Comparison of ENCODE assay signal across 8 mouse cellular contexts in the genomic region with DNA sequence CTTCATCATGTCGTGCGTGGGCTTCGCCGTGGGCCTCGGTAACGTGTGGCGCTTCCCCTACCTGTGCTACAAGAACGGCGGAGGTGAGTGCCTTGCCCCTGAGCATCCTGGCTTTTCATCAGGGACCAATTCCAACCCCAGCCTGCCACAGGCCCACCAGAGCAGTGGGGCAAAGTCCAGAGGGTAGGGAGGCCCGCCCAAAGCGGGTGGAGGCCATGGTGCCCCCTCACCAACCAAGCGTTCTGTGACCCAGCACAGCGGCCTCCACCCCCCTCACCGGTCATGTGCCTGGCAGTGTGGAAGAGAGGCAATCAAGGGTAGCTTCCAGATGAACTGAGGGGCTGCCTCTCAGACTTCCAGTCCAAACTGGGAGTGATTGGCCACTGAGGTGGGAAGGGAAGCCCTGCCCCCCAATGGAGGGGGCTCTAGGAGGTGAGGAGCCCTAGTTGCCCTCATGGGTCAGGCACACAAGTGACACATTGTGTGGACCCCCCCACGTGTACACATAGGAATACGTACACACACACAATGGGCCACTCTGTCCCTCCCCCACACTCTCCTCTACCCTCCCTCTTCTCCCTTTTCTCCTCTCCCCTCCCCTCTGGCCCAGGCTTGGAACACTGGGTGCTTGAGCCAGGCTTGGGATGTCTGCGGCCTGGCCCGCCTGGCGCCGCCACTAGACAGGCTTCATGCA. TPM values are rescaled to one million over a fixed set of nuclear protein-coding genes. Genes with fewer than 3 reads are reported as not detected.
DNase-seq lines count a peak whose midpoint lies in the region; ATAC-seq and TF ChIP-seq lines count a peak whose summit lies in the region.

No protein-coding gene starts in this region.

- H3K36me3 ChIP-seq in liver, adult 2 months (ENCODE audit: control insufficient read depth, insufficient read depth, low read length) = no peaks in the 10 kb centered on the region
- H3K36me3 ChIP-seq in lung, embryonic 16.5 days (ENCODE audit: control insufficient read depth, insufficient read depth, low read length) = 0 out of 2 replicates have a peak, but pooled peaks cover 3% of the 10 kb centered on the region
- no peaks in the 10 kb centered on the region for H3K36me3 ChIP-seq in stomach, postnatal 0 days (ENCODE audit: control insufficient read depth, insufficient read depth, low read length)

- H3K9me3 ChIP-seq in lung, embryonic 16.5 days (ENCODE audit: control insufficient read depth, low read length) = no peaks in the 10 kb centered on the region
- H3K9me3 ChIP-seq in stomach, postnatal 0 days (ENCODE audit: control insufficient read depth, low read length) = no peaks in the 10 kb centered on the region

- no peaks in the 10 kb centered on the region for H3K79me2 ChIP-seq in liver, adult 2 months (ENCODE audit: control insufficient read depth, insufficient read depth, low read length)

- H3K9ac ChIP-seq in liver, adult 2 months (ENCODE audit: low read depth, low read length) = peak overlapping the region; percentile 55
- peak overlapping the region; percentile 82 for H3K9ac ChIP-seq in lung, embryonic 16.5 days (ENCODE audit: low read length)
- peak overlapping the region; percentile 75 for H3K9ac ChIP-seq in stomach, postnatal 0 days (ENCODE audit: low read length)

- no peak for TF ChIP-seq POLR2A in liver, adult 2 months (IDR thresholded peaks at IDR 0.05; ENCODE audit: extremely low read depth, insufficient read depth, low read length)

- H3K4me3 ChIP-seq in liver, adult 2 months (ENCODE audit: insufficient read depth, low read depth, low read length) = peak overlapping the region; percentile 63
- H3K4me3 ChIP-seq in lung, embryonic 16.5 days (ENCODE audit: low read length) = peak overlapping the region; percentile 61
- H3K4me3 ChIP-seq in stomach, postnatal 0 days (ENCODE audit: low read depth, low read length) = peak overlapping the region; percentile 54

- DNase-seq in liver, adult 2 months (ENCODE audit: extremely low read depth, low read depth, low spot score) = no peak
- DNase-seq in liver = no peak
- peak; percentile 52 to 56 for DNase-seq in cerebellum, postnatal 25 days
- DNase-seq in heart, adult 9 months (ENCODE audit: low spot score in 2 of 2) = peak; percentile 21 to 52
- peak; percentile 76 for DNase-seq in kidney, adult 9 months
- DNase-seq in stomach, postnatal 0 days (ENCODE audit: low spot score) = no peak
- DNase-seq in urinary bladder, postnatal 36 days (ENCODE audit: low spot score in 2 of 2) = no peak

- no peak overlapping the region for H3K27ac ChIP-seq in liver, adult 2 months (replicated peaks; ENCODE audit: insufficient read depth, low read depth, low read length)
- H3K27ac ChIP-seq in lung, embryonic 16.5 days (ENCODE audit: low read length) = no peak overlapping the region
- peak overlapping the region; percentile 78 for H3K27ac ChIP-seq in stomach, postnatal 0 days (replicated peaks)

- no peaks in the 10 kb centered on the region for H3K27me3 ChIP-seq in liver, adult 2 months (ENCODE audit: control insufficient read depth, insufficient read depth, low read length)
- no peaks in the 10 kb centered on the region for H3K27me3 ChIP-seq in lung, embryonic 16.5 days (ENCODE audit: control insufficient read depth, insufficient read depth, low read depth, low read length)
- H3K27me3 ChIP-seq in stomach, postnatal 0 days (ENCODE audit: control insufficient read depth, insufficient read depth, low read length) = no peaks in the 10 kb centered on the region

- H3K4me2 ChIP-seq in lung, embryonic 16.5 days (ENCODE audit: low read depth, low read length) = peak overlapping the region; percentile 68
- peak overlapping the region; percentile 66 for H3K4me2 ChIP-seq in stomach, postnatal 0 days (replicated peaks; ENCODE audit: low read depth)

- 44% methylated on average over 19 of the region's 20 CpGs for WGBS in liver, adult 2 months
- 24% methylated on average over 18 of the region's 20 CpGs for WGBS in lung, embryonic 16.5 days
- 16% methylated on average over 19 of the region's 20 CpGs for WGBS in stomach, postnatal 0 days

- peaks cover 5% of the 10 kb centered on the region for H3K4me1 ChIP-seq in liver, adult 2 months (ENCODE audit: control insufficient read depth, insufficient read depth, low read length)
- H3K4me1 ChIP-seq in lung, embryonic 16.5 days (replicated peaks; ENCODE audit: control insufficient read depth, insufficient read depth, low read length) = peaks cover 7% of the 10 kb centered on the region; the same call in 1 of the 2 replicates
- no peaks in the 10 kb centered on the region for H3K4me1 ChIP-seq in stomach, postnatal 0 days (replicated peaks; ENCODE audit: control insufficient read depth, insufficient read depth)

- no peak for TF ChIP-seq CTCF in liver, adult 2 months (IDR thresholded peaks at IDR 0.05; ENCODE audit: low read depth, low read length)
- TF ChIP-seq CTCF in stomach, postnatal 0 days (IDR thresholded peaks at IDR 0.05; ENCODE audit: low read depth) = no peak

- TF ChIP-seq EP300 in stomach, postnatal 0 days (optimal IDR thresholded peaks at IDR 0.05) = no peak

- ATAC-seq in lung, embryonic 16.5 days (ENCODE audit: low read depth) = peak; percentile 50
- ATAC-seq in stomach, postnatal 0 days (ENCODE audit: low FRiP score, low TSS enrichment) = peak; percentile 16; the same call in 1 of the 2 replicates

RNA-seq across cellular contexts. Expression of a gene that starts 1.2 kb away (rescaled TPM):
- total RNA-seq in liver, adult 2 months (2014; rRNA removed) = 1.0 and 2.6 TPM in 2 replicates
- 2.3 and 5.2 TPM in 2 replicates for polyA plus RNA-seq in liver, adult 2 months (2012; rRNA removed)
- polyA plus RNA-seq in lung, embryonic 16.5 days (2015; fragmentation: Nextera tagmentation; extraction: Ambion mirVana) = 5.2 and 5.6 TPM in 2 replicates
- 7.5 and 9.2 TPM in 2 replicates for polyA plus RNA-seq in stomach, postnatal 0 days (2015; fragmentation: Nextera tagmentation; extraction: Ambion mirVana)

RNA-seq across cellular contexts. Expression of a gene that starts 14.2 kb away (rescaled TPM):
- not detected in 2 replicates for total RNA-seq in liver, adult 2 months (2014; rRNA removed)
- polyA plus RNA-seq in liver, adult 2 months (2012; rRNA removed) = 0.07 TPM in 1 of 2 replicates, not detected in the other
- polyA plus RNA-seq in lung, embryonic 16.5 days (2015; fragmentation: Nextera tagmentation; extraction: Ambion mirVana) = 14.7 and 16.3 TPM in 2 replicates
- polyA plus RNA-seq in stomach, postnatal 0 days (2015; fragmentation: Nextera tagmentation; extraction: Ambion mirVana) = 19.3 and 24.5 TPM in 2 replicates

RNA-seq across cellular contexts. Expression of a gene that starts 34.9 kb away (rescaled TPM):
- 0.07 TPM in 1 of 2 replicates, not detected in the other for total RNA-seq in liver, adult 2 months (2014; rRNA removed)
- 0.04 TPM in 1 of 2 replicates, not detected in the other for polyA plus RNA-seq in liver, adult 2 months (2012; rRNA removed)
- polyA plus RNA-seq in lung, embryonic 16.5 days (2015; fragmentation: Nextera tagmentation; extraction: Ambion mirVana) = 6.2 and 7.0 TPM in 2 replicates
- 8.2 and 8.9 TPM in 2 replicates for polyA plus RNA-seq in stomach, postnatal 0 days (2015; fragmentation: Nextera tagmentation; extraction: Ambion mirVana)

RNA-seq across cellular contexts. Expression of a gene that starts 41.9 kb away (rescaled TPM):
- 154 and 168 TPM in 2 replicates for total RNA-seq in liver, adult 2 months (2014; rRNA removed)
- polyA plus RNA-seq in liver, adult 2 months (2012; rRNA removed) = 69.8 and 85.5 TPM in 2 replicates
- polyA plus RNA-seq in lung, embryonic 16.5 days (2015; fragmentation: Nextera tagmentation; extraction: Ambion mirVana) = 301 and 317 TPM in 2 replicates
- polyA plus RNA-seq in stomach, postnatal 0 days (2015; fragmentation: Nextera tagmentation; extraction: Ambion mirVana) = 270 and 283 TPM in 2 replicates

RNA-seq across cellular contexts. Expression of a gene that starts 42.3 kb away (rescaled TPM):
- 8.6 and 9.3 TPM in 2 replicates for total RNA-seq in liver, adult 2 months (2014; rRNA removed)
- 24.3 and 26.2 TPM in 2 replicates for polyA plus RNA-seq in liver, adult 2 months (2012; rRNA removed)
- polyA plus RNA-seq in lung, embryonic 16.5 days (2015; fragmentation: Nextera tagmentation; extraction: Ambion mirVana) = 27.9 and 29.5 TPM in 2 replicates
- 9.3 and 9.4 TPM in 2 replicates for polyA plus RNA-seq in stomach, postnatal 0 days (2015; fragmentation: Nextera tagmentation; extraction: Ambion mirVana)

Comparison
In these comparisons a context has a peak if more than half of its experiments do, and no peak if none do; other contexts are left out.
1. DNase-seq: peak in cerebellum, postnatal 25 days (2 of 2), heart, adult 9 months (2 of 2) and kidney, adult 9 months (single experiment); none in liver, adult 2 months (single experiment), liver (single experiment), stomach, postnatal 0 days (single experiment) and urinary bladder, postnatal 36 days (0 of 2).
2. RNA of a gene that starts 14.2 kb away (polyA plus RNA-seq): 19.3 to 24.5 TPM in stomach, postnatal 0 days and 14.7 to 16.3 TPM in lung, embryonic 16.5 days; 0.07 TPM in liver, adult 2 months; every median in the first group is over 10 times any median in the second.
3. Peak in every context shown above with its lines, with median percentiles within 50 percentile points of each other: H3K4me3 ChIP-seq and H3K9ac ChIP-seq.